Mouse (Mus musculus) gastrocnemius, postnatal 36 days (tissue): ENCODE measurements at regions not wholly inside any gene's neighbourhood (a gene's known extent, or its start where the extent isn't known, plus 50 kb on each side); places are given as distances from the start of the nearest gene placed in this dataset.

ENCODE experiments used
- DNase-seq, 2 experiments: peaks; one replicate each; pipeline ENCODE4 v3.0.0; 2022
- intact Hi-C: fragments of 180-260 bp; cut with DNase I; formaldehyde crosslinking; loops from one replicate; pipeline ENCODE4 v1.15.1; 2025

DNA sequence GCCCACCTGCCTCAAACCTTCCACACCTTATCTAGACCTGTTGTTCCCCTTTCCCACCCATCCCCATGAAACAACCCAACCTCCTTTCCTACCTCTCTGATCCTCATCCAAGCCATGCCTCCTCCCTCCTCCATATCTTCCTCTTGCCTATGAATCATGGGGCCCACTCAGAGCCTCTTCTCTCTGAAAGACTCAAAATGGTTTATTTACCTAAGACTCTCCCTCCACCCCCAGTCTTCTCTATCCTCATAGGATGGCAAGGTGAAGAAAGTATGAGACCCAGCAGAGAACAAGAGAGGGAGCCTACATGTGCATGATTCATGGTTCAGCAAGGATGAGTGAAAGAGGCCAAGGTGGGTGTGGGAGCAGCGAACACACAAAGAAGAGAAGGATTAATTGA lies 118.5 kb upstream of the Gm26657 start:
- intact Hi-C loops: no loop called here
- no peak for DNase-seq

GRCm38 (mm10) chr4:56620628-56621027 lies 119.2 kb upstream of the Gm26657 start:
- intact Hi-C loops: no loop called here
- no peak for DNase-seq

DNA sequence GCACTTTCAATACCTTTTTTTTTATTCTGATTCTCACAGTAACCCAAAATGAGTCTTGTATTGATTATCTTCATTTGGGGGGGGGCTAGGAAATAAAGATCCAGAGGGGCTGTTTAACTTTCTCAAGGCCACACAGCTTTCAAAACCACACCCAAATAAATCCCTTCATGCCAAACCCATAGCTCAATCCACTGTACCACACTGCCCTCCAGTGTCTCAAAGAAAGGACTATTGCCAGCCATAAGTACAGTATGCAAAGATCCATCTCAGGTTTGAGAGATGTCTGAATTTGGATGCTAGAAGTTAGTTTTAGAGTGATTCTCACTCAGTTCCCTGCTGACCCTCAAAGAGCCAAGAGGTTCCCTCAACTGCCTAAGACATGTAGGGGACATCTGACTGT lies 120.1 kb upstream of the Gm26657 start:
- intact Hi-C loops: no loop called here
- DNase-seq: no peak

DNA sequence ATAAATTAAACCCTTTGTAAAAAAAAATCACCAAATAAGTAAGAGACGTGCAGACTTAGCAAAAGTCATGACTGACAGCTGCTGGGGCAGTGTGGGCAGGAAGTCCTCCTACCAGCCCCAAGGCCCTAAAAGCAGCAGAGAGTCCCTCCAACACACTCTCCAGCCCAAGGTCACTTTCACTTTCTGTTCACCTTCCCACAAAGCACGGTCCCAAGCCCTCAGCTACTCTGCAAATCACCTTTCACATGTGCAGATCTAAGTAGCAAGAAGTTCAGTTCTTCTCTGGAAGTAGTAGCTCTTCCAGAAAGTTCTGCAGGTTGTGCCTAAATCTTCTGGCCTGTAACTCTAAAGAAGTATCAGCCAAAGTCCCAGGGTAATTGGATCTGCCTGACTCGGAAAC lies 120.8 kb upstream of the Gm26657 start:
- no peak for DNase-seq
- intact Hi-C loops: no loop called here

DNA sequence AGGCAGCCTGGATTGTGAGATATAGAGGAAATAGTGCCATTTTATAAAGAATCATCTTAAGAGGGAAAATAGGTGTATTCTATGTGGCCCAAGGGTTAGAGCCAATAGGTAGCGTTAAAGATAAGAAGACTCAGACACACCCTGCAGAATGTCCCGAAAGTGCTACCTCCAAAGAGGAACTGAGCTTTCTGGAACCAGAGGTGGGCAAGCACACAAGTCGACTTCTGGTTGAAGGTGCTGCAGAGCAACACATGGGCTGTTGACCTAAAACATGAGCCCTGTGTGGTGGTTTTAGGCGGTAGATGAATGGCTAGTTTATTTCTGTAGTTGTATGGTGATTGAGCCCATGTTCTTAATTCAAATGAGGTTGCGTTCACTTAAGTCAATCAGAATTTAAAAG lies 121.4 kb upstream of the Gm26657 start:
- intact Hi-C loops: no loop called here

GRCm38 (mm10) chr4:56617661-56618360 lies 122.1 kb upstream of the Gm26657 start:
- no peak for DNase-seq

More for the DNA sequence above, 121.4 kb upstream of the Gm26657 start:
- DNase-seq: no peak

DNA sequence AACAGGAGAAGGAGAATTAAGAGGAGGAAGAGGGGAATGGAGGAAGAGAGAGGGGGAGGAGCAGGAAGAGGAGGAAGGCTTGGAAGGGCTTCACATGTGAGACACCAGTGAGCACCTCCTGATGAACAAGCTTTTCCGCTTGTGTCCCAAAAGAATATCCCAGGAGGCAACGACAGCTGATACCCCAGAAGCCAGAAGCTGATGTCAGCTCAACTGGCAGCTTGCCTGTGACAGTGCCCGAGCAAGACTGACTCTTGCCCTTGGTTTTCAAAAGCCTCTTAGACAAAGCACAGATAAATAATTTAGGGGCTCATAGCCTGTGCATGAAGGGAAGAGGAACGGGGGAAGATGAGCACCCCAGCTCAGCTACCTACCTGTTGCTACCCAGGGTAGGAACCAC lies 127.5 kb upstream of the Gm26657 start:
- peak in 1 of 2 experiments; percentile 36 for DNase-seq
- intact Hi-C loops: no loop called here

More at GRCm38 (mm10) chr4:56617661-56618360, 122.1 kb upstream of the Gm26657 start:
- intact Hi-C loops: no loop called here

DNA sequence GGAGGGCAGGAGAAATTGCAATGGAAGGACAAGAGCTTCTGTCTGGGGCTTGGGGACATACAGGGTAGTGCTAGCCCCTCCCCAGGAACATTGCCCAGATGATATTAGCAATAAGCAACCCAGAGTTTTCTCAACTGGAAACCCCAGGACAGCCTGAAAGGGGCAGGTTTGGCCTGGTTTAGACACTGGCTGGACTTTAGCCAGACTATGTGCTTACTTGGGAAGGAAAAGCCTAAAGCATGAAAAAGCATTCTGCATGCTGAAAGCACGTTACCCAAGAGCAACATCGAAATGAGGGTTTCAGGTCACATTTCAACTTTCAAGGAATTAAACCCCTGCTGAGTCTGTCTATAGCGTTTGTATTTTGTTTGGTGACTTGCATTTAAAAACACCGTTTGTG lies 128.1 kb upstream of the Gm26657 start:
- no peak for DNase-seq
- intact Hi-C loops: no loop called here

DNA sequence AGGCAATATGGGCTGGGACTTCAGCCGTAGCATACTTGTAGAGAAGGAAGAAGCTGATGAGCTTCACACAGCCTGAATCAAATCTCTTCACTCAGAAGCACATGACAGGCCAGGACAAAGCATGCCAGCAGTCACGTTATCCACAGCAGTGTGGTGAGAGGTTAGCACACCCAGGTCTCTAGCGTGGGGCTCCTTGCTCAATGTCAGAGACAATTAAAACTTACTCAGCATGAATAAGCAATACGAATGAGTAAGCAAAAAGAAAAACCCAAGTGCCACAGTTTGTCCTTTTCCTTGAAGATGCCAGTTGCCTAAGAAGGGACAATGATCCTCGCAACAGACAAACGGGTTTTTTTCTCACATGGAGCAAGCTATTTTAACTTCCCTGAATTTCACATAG lies 129.6 kb upstream of the Gm26657 start:
- DNase-seq: no peak
- intact Hi-C loops: no loop called here

DNA sequence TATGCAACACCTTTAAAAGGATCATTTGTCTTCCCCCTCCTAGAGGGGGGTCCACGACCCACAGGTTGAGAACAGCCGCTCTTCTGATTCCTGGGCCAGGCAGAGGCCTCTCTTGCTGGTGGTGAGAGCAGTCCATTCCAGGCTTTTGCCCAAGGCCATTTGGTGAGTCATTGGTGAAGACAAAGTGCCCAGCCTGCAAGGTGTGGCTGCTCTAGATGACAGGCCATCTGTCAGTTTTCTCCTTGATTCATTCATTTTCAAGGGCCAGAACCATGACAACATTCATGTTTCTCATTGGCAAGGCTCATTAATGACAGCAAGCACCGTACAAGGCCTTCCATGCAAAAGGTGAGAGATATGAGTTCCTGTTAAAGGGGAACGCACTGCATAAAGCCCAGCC lies 131.2 kb upstream of the Gm26657 start:
- intact Hi-C loops: no loop called here

GRCm38 (mm10) chr4:56598398-56598797 lies 141.5 kb upstream of the Gm26657 start:
- intact Hi-C loops: no loop called here
- DNase-seq: no peak

More for the DNA sequence above, 131.2 kb upstream of the Gm26657 start:
- no peak for DNase-seq

DNA sequence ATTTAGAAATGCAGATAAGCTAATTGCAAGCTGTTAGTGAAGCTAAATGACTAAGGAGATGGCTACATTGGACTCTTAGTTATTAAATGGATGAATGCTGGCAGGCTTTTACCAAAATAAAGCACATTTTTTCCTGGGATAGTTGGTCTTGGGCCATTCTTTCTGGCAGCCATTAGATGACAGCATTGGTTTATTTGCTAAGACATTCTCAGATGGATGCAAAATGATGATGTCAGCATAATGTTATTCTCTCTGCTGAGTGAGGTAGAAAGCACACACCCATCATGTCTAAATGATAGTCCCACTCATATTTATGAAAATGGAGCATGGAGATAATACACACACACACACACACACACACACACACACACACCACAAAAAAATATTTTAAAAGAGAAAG lies 141.9 kb upstream of the Gm26657 start:
- no peak for DNase-seq
- intact Hi-C loops: no loop called here

GRCm38 (mm10) chr4:56582405-56582804 lies 157.5 kb upstream of the Gm26657 start:
- DNase-seq: no peak
- intact Hi-C loops: no loop called here

- intact Hi-C loops: no loop called here
- no peak for DNase-seq
Observed at GRCm38 (mm10) chr4:56576837-56577548, 162.9 kb upstream of the Gm26657 start.

DNA sequence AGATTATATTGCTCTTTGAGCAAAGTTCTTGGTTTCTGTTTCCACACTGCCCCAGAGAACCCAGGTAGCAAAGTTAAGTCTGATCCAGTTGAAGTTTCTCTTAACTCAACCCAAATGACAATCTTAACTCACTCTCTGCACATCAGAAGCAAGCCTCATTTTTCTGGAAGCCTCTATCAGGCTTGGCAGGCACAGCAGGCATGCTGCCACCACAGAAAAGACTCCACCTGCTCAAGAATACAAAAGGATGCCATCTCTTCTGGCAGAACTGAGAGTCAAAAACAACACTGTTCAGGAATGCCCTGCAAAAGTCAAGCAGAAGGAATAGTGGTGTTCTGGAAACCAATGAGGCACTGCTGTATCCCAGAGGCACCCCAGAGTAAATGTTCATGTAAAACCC lies 187.7 kb upstream of the Gm26657 start:
- DNase-seq: no peak
- intact Hi-C loops: no loop called here

GRCm38 (mm10) chr4:56533344-56533985 lies 206.4 kb upstream of the Gm26657 start:
- intact Hi-C loops: no loop called here
- no peak for DNase-seq

DNA sequence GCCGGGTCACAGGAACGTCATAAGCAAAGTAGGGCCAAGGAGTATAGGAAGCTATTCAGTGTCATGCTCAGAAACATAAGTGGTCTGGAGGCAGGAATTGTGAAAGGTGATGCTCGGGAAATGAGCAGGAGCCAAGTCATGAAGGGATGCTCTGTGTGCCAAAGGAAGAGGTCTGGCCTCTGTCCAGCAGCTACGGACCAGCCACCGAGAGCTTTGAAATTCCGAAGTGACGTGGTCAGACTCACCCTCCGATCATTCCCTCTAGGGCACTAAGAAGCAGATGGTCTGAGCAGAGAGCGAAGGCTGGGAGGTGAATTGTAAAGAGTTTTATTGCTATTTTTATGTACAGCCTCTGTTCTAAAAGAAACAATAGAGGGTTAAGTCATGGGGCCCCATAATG lies 206.9 kb upstream of the Gm26657 start:
- intact Hi-C loops: no loop called here
- no peak for DNase-seq

DNA sequence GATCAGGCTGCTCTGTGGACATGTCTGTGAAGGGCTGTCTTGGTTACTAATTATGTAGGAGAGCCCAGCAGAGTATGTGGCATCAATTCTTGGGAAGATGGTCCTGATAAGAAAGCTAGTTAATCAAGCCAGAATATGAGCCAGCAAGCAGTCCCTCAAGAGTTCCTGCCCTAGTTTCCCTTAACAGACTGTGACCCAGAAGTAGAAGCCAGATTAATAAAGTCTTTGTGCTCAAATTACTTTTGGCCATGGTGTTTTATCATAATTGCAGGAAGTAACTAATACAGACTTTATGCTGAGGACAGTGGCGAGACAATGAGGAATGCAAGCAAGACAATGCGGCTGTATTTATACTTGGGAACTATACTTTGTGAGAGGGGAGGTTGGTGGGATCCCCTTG lies 211.3 kb upstream of the Gm26657 start:
- intact Hi-C loops: no loop called here
- no peak for DNase-seq

- DNase-seq: no peak
- intact Hi-C loops: no loop called here
Observed at GRCm38 (mm10) chr4:56524430-56524985, 215.4 kb upstream of the Gm26657 start.

DNA sequence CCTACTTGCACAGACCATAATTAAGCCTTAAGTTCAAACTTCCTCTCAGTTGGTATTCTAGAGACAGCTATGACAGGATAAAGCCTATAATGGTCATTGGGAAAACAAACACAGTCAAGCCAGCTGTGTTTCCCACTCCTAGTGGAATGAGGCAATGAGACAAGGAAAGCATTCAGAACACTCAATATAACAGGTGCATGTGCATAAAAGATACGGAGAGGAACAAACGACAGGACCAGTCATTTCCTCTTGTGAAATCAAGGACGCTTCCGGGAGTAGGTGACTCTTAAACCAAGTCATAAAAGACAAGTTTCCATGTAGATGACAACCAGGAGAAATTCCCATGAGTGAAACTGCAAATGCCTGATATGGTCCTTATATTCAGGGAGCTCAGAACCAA lies 232.1 kb upstream of the Gm26657 start:
- intact Hi-C loops: no loop called here
- no peak for DNase-seq

- DNase-seq: no peak
- intact Hi-C loops: no loop called here
Observed at GRCm38 (mm10) chr4:56506786-56507185, 233.1 kb upstream of the Gm26657 start.

GRCm38 (mm10) chr4:56506067-56506466 lies 233.8 kb upstream of the Gm26657 start:
- intact Hi-C loops: no loop called here
- no peak for DNase-seq
